Mouse (Mus musculus) testis, adult 2 months (tissue): ENCODE data around the gene Cth.

ENCODE experiments used
- CTCF ChIP-seq: fragments of 200-500 bp; IDR thresholded peaks from 2 replicates; pipeline ENCODE4 v1.5.1; 2012; ENCODE audit warnings: low read depth, mild to moderate bottlenecking, inconsistent platforms, low read length, moderate library complexity; ENCODE audit not compliant: control insufficient read depth, insufficient read depth, insufficient replicate concordance
- POLR2A ChIP-seq: fragments of 200-500 bp; IDR thresholded peaks from 2 replicates; pipeline ENCODE4 v1.6.1; 2012; ENCODE audit warnings: low read depth, mild to moderate bottlenecking, inconsistent platforms, low read length, moderate library complexity; ENCODE audit not compliant: control insufficient read depth

DNA sequence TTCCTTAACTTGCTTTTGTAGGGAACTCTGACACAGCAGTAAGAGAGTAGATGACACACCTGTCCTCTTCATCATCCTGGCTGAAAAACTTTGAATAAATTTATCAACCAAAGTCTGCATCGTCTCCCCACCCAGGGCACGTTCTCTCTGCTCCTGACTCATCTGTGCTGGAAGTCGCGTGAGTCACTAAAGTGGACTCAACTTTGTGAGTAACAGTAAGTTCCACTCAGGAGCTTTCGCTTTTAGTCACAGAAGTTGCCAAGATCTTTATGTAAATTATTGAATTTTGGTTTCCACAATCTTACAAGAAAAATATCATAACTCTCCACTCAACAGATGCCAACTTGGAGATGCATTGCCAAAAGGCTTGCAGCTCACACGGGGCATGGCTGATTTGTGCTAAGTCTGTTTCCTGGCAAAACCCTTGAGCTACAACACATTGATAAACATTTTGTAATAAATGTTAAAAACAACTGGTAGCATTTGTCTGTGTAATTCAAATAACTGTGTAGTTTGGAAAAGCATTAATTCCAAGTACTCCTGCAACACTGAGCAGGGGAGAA is 40.7 kb downstream of the Cth start:
- TF ChIP-seq CTCF, result no peak
- no peak for TF ChIP-seq POLR2A
